In the genomic region with DNA sequence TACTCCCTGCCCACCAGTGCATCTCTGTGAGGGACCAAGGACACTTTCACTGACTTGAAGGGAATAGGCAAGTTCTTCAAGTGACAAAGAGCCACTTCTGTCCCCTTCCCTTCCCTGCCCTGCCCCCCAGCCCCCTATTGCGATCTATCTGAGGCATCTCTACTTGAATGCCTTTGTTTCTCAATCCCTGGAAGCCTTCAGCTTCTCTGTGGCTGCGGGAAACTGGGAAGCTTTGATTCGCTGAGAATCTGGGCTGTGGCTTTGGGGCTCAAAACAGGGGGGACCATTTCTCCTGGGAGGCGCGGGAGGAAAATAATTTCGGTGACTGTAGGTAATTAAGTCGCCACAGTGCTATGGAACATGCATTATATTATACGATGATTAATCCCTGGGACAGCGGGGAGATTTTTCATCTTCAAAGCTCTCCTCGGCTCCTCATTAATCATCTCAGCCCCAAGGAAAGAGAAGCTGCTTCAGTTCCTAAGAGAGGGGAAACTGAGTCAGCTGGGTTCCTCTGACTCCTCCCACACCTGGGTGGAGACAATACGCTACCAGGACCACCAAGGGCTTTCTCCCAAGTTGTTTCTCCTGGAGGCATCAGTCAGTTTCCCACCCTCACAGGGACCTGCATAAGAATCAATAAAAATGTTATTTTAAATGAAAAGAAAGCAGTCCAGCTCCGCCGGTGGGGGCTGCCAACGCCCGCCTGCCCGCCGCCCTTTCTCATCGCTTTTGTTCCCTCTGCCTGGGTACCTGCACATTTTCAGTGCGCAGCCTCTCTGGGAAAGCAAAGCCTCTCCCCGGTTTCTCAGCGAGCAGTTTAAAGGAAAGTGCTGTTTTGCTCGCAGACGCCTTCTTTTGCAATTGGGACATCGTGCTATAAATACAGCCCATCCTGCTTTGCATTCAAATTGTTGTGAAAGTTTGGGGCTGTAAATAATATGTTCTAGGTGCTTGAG, we compare ENCODE assay signal across 9 mouse cellular contexts. TPM values are rescaled to one million over a fixed set of nuclear protein-coding genes. Genes with fewer than 3 reads are reported as not detected.
DNase-seq lines count a peak whose midpoint lies in the region; ATAC-seq and TF ChIP-seq lines count a peak whose summit lies in the region.
"Had no signal": no experiment of that assay in that cellular context is flagged by ENCODE, and none has a peak within 500 bp of the region (broad histone marks: within the 10 kb centered on the region; RNA-seq: fewer than 3 reads in every experiment).

No protein-coding gene starts in this region.

- WGBS in heart, embryonic 13.5 days = 12% methylated on average over 24 of the region's 24 CpGs
- 6% methylated on average over 24 of the region's 24 CpGs for WGBS in embryonic facial prominence, embryonic 14.5 days
- WGBS in neural tube, embryonic 11.5 days = 5% methylated on average over 24 of the region's 24 CpGs

- peak overlapping the region; percentile 8; the same call in 1 of the 2 replicates for H3K4me3 ChIP-seq in heart, embryonic 13.5 days
- H3K4me3 ChIP-seq in embryonic facial prominence, embryonic 14.5 days (ENCODE audit: low read depth, low read length) = peak overlapping the region; percentile 27
- H3K4me3 ChIP-seq in left cerebral cortex, adult 2 months = peak overlapping the region; percentile 29
- 0 out of 2 replicates have a peak overlapping the region, but pooled peaks have one; percentile 3 for H3K4me3 ChIP-seq in neural tube, embryonic 11.5 days (ENCODE audit: low read depth, low read length)
- H3K4me3 ChIP-seq: myocyte had no signal

- DNase-seq in heart, adult 8-10 months (ENCODE audit: low spot score) = no peak
- peak; percentile 45 for DNase-seq in embryonic facial prominence, embryonic 14.5 days (ENCODE audit: low spot score)
- DNase-seq in left cerebral cortex, adult 2 months (ENCODE audit: extremely low spot score in 1 of 2, low spot score in 2 of 2) = peak; percentile 40 to 49
- peak; percentile 53 for DNase-seq in neural tube, embryonic 11.5 days (ENCODE audit: low spot score)
- DNase-seq in urinary bladder, postnatal 25 days (ENCODE audit: low spot score) = no peak
- no peak for DNase-seq in adrenal gland, postnatal 10 days
- DNase-seq in adrenal gland, postnatal 36 days = no peak

- intact Hi-C loops in left cerebral cortex, adult 2 months (cut with DNase I) = loop anchor here (1.0 to 2.0 kb wide), 3 partner anchors 31 to 94 kb away; no protein-coding TSS in a partner anchor

- ATAC-seq in heart, embryonic 13.5 days (ENCODE audit: extremely low read depth, insufficient number of reproducible peaks, low FRiP score, low TSS enrichment) = no peak
- 0 out of 2 replicates have a peak, but pooled peaks have one; percentile 30 for ATAC-seq in embryonic facial prominence, embryonic 14.5 days (ENCODE audit: low read depth)
- ATAC-seq in neural tube, embryonic 11.5 days (ENCODE audit: insufficient read depth, low FRiP score, low TSS enrichment) = no peak

- peaks cover 10% of the 10 kb centered on the region for H3K4me1 ChIP-seq in heart, embryonic 13.5 days
- H3K4me1 ChIP-seq in embryonic facial prominence, embryonic 14.5 days (ENCODE audit: control insufficient read depth, insufficient read depth, low read length) = peaks cover 10% of the 10 kb centered on the region
- peaks cover 5% of the 10 kb centered on the region for H3K4me1 ChIP-seq in neural tube, embryonic 11.5 days (ENCODE audit: control insufficient read depth, insufficient read depth, low read length)

- no peak overlapping the region for H3K9ac ChIP-seq in heart, embryonic 13.5 days
- peak overlapping the region; percentile 46; the same call in 1 of the 2 replicates for H3K9ac ChIP-seq in embryonic facial prominence, embryonic 14.5 days (ENCODE audit: low read depth, low read length)
- H3K9ac ChIP-seq in neural tube, embryonic 11.5 days (ENCODE audit: low read length) = peak overlapping the region; percentile 41; the same call in 1 of the 2 replicates

- TF ChIP-seq CTCF in left cerebral cortex, adult 2 months (IDR thresholded peaks at IDR 0.05) = no peak

- H3K27ac ChIP-seq in heart, embryonic 13.5 days (replicated peaks) = no peak overlapping the region
- no peak overlapping the region for H3K27ac ChIP-seq in embryonic facial prominence, embryonic 14.5 days (replicated peaks; ENCODE audit: low read depth, low read length)
- H3K27ac ChIP-seq in left cerebral cortex, adult 2 months = peak overlapping the region; percentile 87
- H3K27ac ChIP-seq in neural tube, embryonic 11.5 days (ENCODE audit: low read depth, low read length) = 0 out of 2 replicates have a peak overlapping the region, but pooled peaks have one; percentile 20

- peaks cover 40% of the 10 kb centered on the region for H3K27me3 ChIP-seq in heart, embryonic 13.5 days (replicated peaks)
- H3K27me3 ChIP-seq in embryonic facial prominence, embryonic 14.5 days (replicated peaks; ENCODE audit: control insufficient read depth, insufficient read depth, low read length) = no peaks in the 10 kb centered on the region
- no peaks in the 10 kb centered on the region for H3K27me3 ChIP-seq in neural tube, embryonic 11.5 days (ENCODE audit: control insufficient read depth, insufficient read depth, low read length)

- H3K4me2 ChIP-seq in heart, embryonic 13.5 days = peak overlapping the region; percentile 44
- H3K4me2 ChIP-seq in embryonic facial prominence, embryonic 14.5 days (ENCODE audit: low read depth, low read length) = peak overlapping the region; percentile 53
- H3K4me2 ChIP-seq in neural tube, embryonic 11.5 days (ENCODE audit: low read depth) = peak overlapping the region; percentile 37

- no peaks in the 10 kb centered on the region for H3K36me3 ChIP-seq in heart, embryonic 13.5 days
- no peaks in the 10 kb centered on the region for H3K36me3 ChIP-seq in embryonic facial prominence, embryonic 14.5 days (ENCODE audit: control insufficient read depth, insufficient read depth, low read length)
- no peaks in the 10 kb centered on the region for H3K36me3 ChIP-seq in neural tube, embryonic 11.5 days (ENCODE audit: control insufficient read depth, insufficient read depth, low read length)

- H3K9me3 ChIP-seq in heart, embryonic 13.5 days = no peaks in the 10 kb centered on the region
- H3K9me3 ChIP-seq in embryonic facial prominence, embryonic 14.5 days (ENCODE audit: control insufficient read depth, low read length) = no peaks in the 10 kb centered on the region
- no peaks in the 10 kb centered on the region for H3K9me3 ChIP-seq in neural tube, embryonic 11.5 days (ENCODE audit: control insufficient read depth, low read length)

RNA-seq across cellular contexts. Expression of gene Fcnb, which starts 14.1 kb away (rescaled TPM):
- polyA plus RNA-seq in heart, embryonic 13.5 days (2015; fragmentation: Nextera tagmentation; extraction: Ambion mirVana) = 0.25 and 0.28 TPM in 2 replicates
- not detected for total RNA-seq in heart, adult 8-10 months (2022)
- 0.67 and 1.0 TPM in 2 replicates for polyA plus RNA-seq in embryonic facial prominence, embryonic 14.5 days (2014; fragmentation: Nextera tagmentation; extraction: Ambion mirVana)
- total RNA-seq in left cerebral cortex, adult 2 months (2021) = not detected
- polyA plus RNA-seq in neural tube, embryonic 11.5 days (2014; fragmentation: Nextera tagmentation; extraction: Ambion mirVana) = 0.28 TPM in 1 of 2 replicates, not detected in the other
- under 1 TPM; 0.67 to 0.75 TPM for total RNA-seq in adrenal gland, postnatal 10 days (2021)
- total RNA-seq in adrenal gland, postnatal 36 days (2021) = not detected
- polyA plus RNA-seq: myocyte had no signal

Comparison
In these comparisons a context has a peak if more than half of its experiments do, and no peak if none do; other contexts are left out.
1. H3K27ac ChIP-seq: peak in left cerebral cortex, adult 2 months (single experiment) and neural tube, embryonic 11.5 days (single experiment); none in heart, embryonic 13.5 days (single experiment) and embryonic facial prominence, embryonic 14.5 days (single experiment).
2. DNase-seq: peak in embryonic facial prominence, embryonic 14.5 days (single experiment), left cerebral cortex, adult 2 months (2 of 2) and neural tube, embryonic 11.5 days (single experiment); none in heart, adult 8-10 months (single experiment), urinary bladder, postnatal 25 days (single experiment), adrenal gland, postnatal 10 days (single experiment) and adrenal gland, postnatal 36 days (0 of 2).
3. Peak in every context shown above with its lines, with median percentiles within 50 percentile points of each other: H3K4me2 ChIP-seq and H3K4me3 ChIP-seq.